ENCODE assay signal across 9 mouse cellular contexts in the genomic region with DNA sequence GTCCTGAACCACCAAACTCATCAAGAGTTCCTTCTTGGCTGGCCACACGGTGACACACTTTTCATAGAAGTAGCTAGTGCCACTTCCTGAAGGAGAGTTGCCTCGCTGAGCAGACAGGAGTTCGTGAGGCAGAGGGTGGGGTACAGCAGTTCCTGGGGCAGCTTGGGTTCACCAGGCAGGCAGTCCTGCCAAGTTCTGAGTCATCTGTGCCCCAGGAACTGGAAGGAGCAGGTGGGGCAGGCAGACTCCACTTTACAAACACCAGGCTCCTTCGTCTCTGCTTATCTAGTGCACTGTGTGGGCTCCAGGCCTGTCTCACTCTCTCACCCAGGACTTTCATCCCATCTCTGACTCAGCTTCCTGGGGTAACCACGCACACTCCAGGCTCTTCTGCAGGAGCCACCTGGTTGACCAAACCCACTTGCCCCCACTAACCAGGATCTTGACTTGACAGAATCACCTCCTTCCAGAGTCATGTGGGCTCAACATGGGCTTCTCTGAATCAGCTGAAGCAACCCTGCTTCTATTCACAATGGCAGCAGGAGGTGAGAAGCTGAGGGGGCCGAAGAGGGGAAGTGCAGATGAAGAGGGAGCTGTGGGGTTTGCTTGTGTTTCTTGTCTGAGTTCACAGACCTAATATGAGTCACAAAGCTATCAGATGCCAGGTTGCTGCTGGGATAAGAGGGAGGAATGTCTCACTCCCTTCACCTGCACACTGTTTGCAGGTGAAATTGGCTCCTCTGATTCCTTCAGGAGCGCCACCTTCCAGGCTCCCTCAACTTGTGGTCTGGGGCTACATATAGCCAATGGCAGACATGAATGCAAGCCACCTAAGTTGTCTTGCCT. TPM values are rescaled to one million over a fixed set of nuclear protein-coding genes. Genes with fewer than 3 reads are reported as not detected.
DNase-seq lines count a peak whose midpoint lies in the region; ATAC-seq lines count a peak whose summit lies in the region.
"Had no signal": no experiment of that assay in that cellular context is flagged by ENCODE, and none has a peak within 500 bp of the region (broad histone marks: within the 10 kb centered on the region; RNA-seq: fewer than 3 reads in every experiment).

No protein-coding gene starts in this region.

- peak overlapping the region; percentile 95 for H3K27ac ChIP-seq in stomach, embryonic 16.5 days (ENCODE audit: low read length)
- no peak overlapping the region for H3K27ac ChIP-seq in midbrain, embryonic 16.5 days (ENCODE audit: low read length)
- H3K27ac ChIP-seq: neural tube, embryonic 13.5 days had no signal

- intact Hi-C loops in heart, postnatal 36 days (cut with DNase I): no loop called here

- WGBS in stomach, embryonic 16.5 days: 41% methylated on average over 7 of the region's 7 CpGs
- WGBS in midbrain, embryonic 16.5 days: 82% methylated on average over 7 of the region's 7 CpGs

- H3K9ac ChIP-seq in stomach, embryonic 16.5 days (ENCODE audit: low read length): peak overlapping the region; percentile 11; the same call in 1 of the 2 replicates
- no peak overlapping the region for H3K9ac ChIP-seq in midbrain, embryonic 16.5 days (ENCODE audit: low read depth, low read length)
- H3K9ac ChIP-seq: neural tube, embryonic 13.5 days had no signal

- no peak overlapping the region for H3K4me3 ChIP-seq in stomach, embryonic 16.5 days (replicated peaks; ENCODE audit: low read length)
- H3K4me3 ChIP-seq in midbrain, embryonic 16.5 days (ENCODE audit: low read depth, low read length): no peak overlapping the region
- H3K4me3 ChIP-seq: neural tube, embryonic 13.5 days had no signal

- H3K4me1 ChIP-seq in stomach, embryonic 16.5 days (ENCODE audit: control insufficient read depth, insufficient read depth, low read length): peaks cover 22% of the 10 kb centered on the region
- H3K4me1 ChIP-seq in midbrain, embryonic 16.5 days (ENCODE audit: control insufficient read depth, insufficient read depth, low read length): no peaks in the 10 kb centered on the region
- H3K4me1 ChIP-seq: neural tube, embryonic 13.5 days had no signal

- no peaks in the 10 kb centered on the region for H3K36me3 ChIP-seq in stomach, embryonic 16.5 days (ENCODE audit: control insufficient read depth, insufficient read depth, low read length)
- no peaks in the 10 kb centered on the region for H3K36me3 ChIP-seq in midbrain, embryonic 16.5 days (ENCODE audit: control insufficient read depth, insufficient read depth, low read length)
- H3K36me3 ChIP-seq: neural tube, embryonic 13.5 days had no signal

- no peaks in the 10 kb centered on the region for H3K27me3 ChIP-seq in stomach, embryonic 16.5 days (ENCODE audit: control insufficient read depth, insufficient read depth, low read length)
- no peaks in the 10 kb centered on the region for H3K27me3 ChIP-seq in midbrain, embryonic 16.5 days (ENCODE audit: control insufficient read depth, insufficient read depth, low read depth, low read length)

- no peaks in the 10 kb centered on the region for H3K9me3 ChIP-seq in stomach, embryonic 16.5 days (replicated peaks; ENCODE audit: control insufficient read depth, low read length)
- no peaks in the 10 kb centered on the region for H3K9me3 ChIP-seq in midbrain, embryonic 16.5 days (replicated peaks; ENCODE audit: control insufficient read depth, low read length, poor library complexity, severe bottlenecking)
- H3K9me3 ChIP-seq: neural tube, embryonic 13.5 days had no signal

- DNase-seq in heart, adult 9 months (ENCODE audit: low spot score in 2 of 2): peak; percentile 11 to 12
- DNase-seq in heart, postnatal 36 days: no peak
- DNase-seq in fat pad, adult 2 months (ENCODE audit: extremely low read depth, low read depth, low spot score): peak; percentile 30
- DNase-seq in kidney, postnatal 14 days: peak; percentile 17
- no peak for DNase-seq in retina, postnatal 1 day
- DNase-seq in right cerebral cortex, postnatal 10 days (ENCODE audit: low spot score in 2 of 2): no peak

- peak; percentile 94 for ATAC-seq in stomach, embryonic 16.5 days (ENCODE audit: insufficient read depth, low FRiP score)
- ATAC-seq in midbrain, embryonic 16.5 days: no peak

- no peak overlapping the region for H3K4me2 ChIP-seq in stomach, embryonic 16.5 days (ENCODE audit: low read depth, low read length)
- H3K4me2 ChIP-seq in midbrain, embryonic 16.5 days (ENCODE audit: low read length): no peak overlapping the region
- H3K4me2 ChIP-seq: neural tube, embryonic 13.5 days had no signal

RNA-seq across cellular contexts. Expression of gene Efnb2, which starts 58.2 kb away (rescaled TPM):
- 10 to 100 TPM; 20.4 to 24.5 TPM for total RNA-seq in heart, postnatal 36 days (2021)
- 8.4 and 8.7 TPM in 2 replicates for polyA plus RNA-seq in stomach, embryonic 16.5 days (2015; fragmentation: Nextera tagmentation; extraction: Ambion mirVana)
- 10.0 and 10.8 TPM in 2 replicates for polyA plus RNA-seq in midbrain, embryonic 16.5 days (2015; fragmentation: Nextera tagmentation; extraction: Ambion mirVana)

Comparison
In these comparisons a context has a peak if more than half of its experiments do, and no peak if none do; other contexts are left out.
1. DNase-seq: peak in heart, adult 9 months (2 of 2), fat pad, adult 2 months (single experiment) and kidney, postnatal 14 days (single experiment); none in heart, postnatal 36 days (0 of 2), retina, postnatal 1 day (single experiment) and right cerebral cortex, postnatal 10 days (0 of 2).